Mouse (Mus musculus) cerebellum, postnatal 14 days (tissue): ENCODE measurements around the gene Ehd2.
A peak's percentile ranks its signal among the peaks of the same experiment; 100 is the strongest.

Source experiments
- DNase-seq, 2 experiments: peaks; one replicate each; pipeline ENCODE4 v3.0.0; 2021; ENCODE audit warnings: mixed read lengths in 2 of 2

Gene Ehd2

GRCm38 (mm10) chr7:15967312-15967711 lies at the start of gene Ehd2:
Gene Ehd2 (minus strand): TSS chr7:15967567.
- peak; percentile 78 to 79 for DNase-seq

- DNase-seq: no peak
These were observed 48.0 kb upstream of the Ehd2 start for GRCm38 (mm10) chr7:16015384-16015783.

GRCm38 (mm10) chr7:16014521-16015175 lies 47.3 kb upstream of the Ehd2 start:
- peak; percentile 42 to 71 for DNase-seq

- no peak for DNase-seq
These were observed 46.4 kb upstream of the Ehd2 start for GRCm38 (mm10) chr7:16013722-16014275.

GRCm38 (mm10) chr7:16012576-16013263 lies 45.4 kb upstream of the Ehd2 start:
- DNase-seq: peak in 1 of 2 experiments; percentile 68

GRCm38 (mm10) chr7:16011418-16012085 lies 44.2 kb upstream of the Ehd2 start:
- no peak for DNase-seq

GRCm38 (mm10) chr7:16010649-16011048 lies 43.3 kb upstream of the Ehd2 start:
- DNase-seq: no peak

- no peak for DNase-seq
These were observed 42.3 kb upstream of the Ehd2 start for GRCm38 (mm10) chr7:16009636-16010035.

- DNase-seq: no peak
These were observed 37.7 kb upstream of the Ehd2 start for GRCm38 (mm10) chr7:16005020-16005419.

GRCm38 (mm10) chr7:16004177-16004856 lies 37.0 kb upstream of the Ehd2 start:
- no peak for DNase-seq

GRCm38 (mm10) chr7:16003032-16003431 lies 35.7 kb upstream of the Ehd2 start:
- DNase-seq: no peak

GRCm38 (mm10) chr7:16002171-16002570 lies 34.8 kb upstream of the Ehd2 start:
- no peak for DNase-seq

- no peak for DNase-seq
These were observed 34.3 kb upstream of the Ehd2 start for GRCm38 (mm10) chr7:16001691-16002090.

GRCm38 (mm10) chr7:15993789-15994188 lies 26.4 kb upstream of the Ehd2 start:
- no peak for DNase-seq

GRCm38 (mm10) chr7:15993152-15993551 lies 25.8 kb upstream of the Ehd2 start:
- no peak for DNase-seq

- no peak for DNase-seq
These were observed 24.4 kb upstream of the Ehd2 start for GRCm38 (mm10) chr7:15991764-15992163.

- DNase-seq: no peak
These were observed 20.4 kb upstream of the Ehd2 start for GRCm38 (mm10) chr7:15987661-15988356.

GRCm38 (mm10) chr7:15982729-15983407 lies 15.5 kb upstream of the Ehd2 start:
- peak; percentile 49 to 56 for DNase-seq

- no peak for DNase-seq
These were observed 14.2 kb upstream of the Ehd2 start for GRCm38 (mm10) chr7:15981538-15981937.

- DNase-seq: no peak
These were observed 12.9 kb upstream of the Ehd2 start for GRCm38 (mm10) chr7:15980246-15980645.

- peak; percentile 73 to 76 for DNase-seq
These were observed 8.5 kb upstream of the Ehd2 start for GRCm38 (mm10) chr7:15975904-15976303.

- DNase-seq: peak in 1 of 2 experiments; percentile 47
These were observed 8.1 kb upstream of the Ehd2 start for GRCm38 (mm10) chr7:15975451-15975850.
